Mouse (Mus musculus) C2C12 (cell line): ENCODE measurements around the gene E130218I03Rik.

Source experiments
- CTCF ChIP-seq: IDR thresholded peaks from one replicate; pipeline ENCODE4 v1.5.1; 2011; ENCODE audit not compliant: control insufficient read depth, insufficient read depth, insufficient read length
- MAX ChIP-seq: IDR thresholded peaks from one replicate; pipeline ENCODE4 v1.6.1; 2011; ENCODE audit warnings: mild to moderate bottlenecking, control low read depth
- MYOD1 ChIP-seq: IDR thresholded peaks from one replicate; pipeline ENCODE4 v1.6.1; 2011; ENCODE audit warnings: low read depth; ENCODE audit not compliant: control insufficient read depth, insufficient read length
- USF1 ChIP-seq: IDR thresholded peaks from one replicate; pipeline ENCODE4 v1.6.1; 2011; ENCODE audit warnings: low read depth, mild to moderate bottlenecking, control low read depth, moderate library complexity

GRCm38 (mm10) chr4:134203340-134203896 is 40.0 kb upstream of the E130218I03Rik start:
- TF ChIP-seq CTCF (no peak), MAX (no peak), MYOD1 (no peak), USF1 (no peak)
